ENCODE assay signal across 1 mouse cellular context in genomic region chr19:10486264-10486738, GRCm38 (mm10).
TF ChIP-seq lines count a peak whose summit lies in the region.

No protein-coding gene starts in this region.

TF ChIP-seq in CH12.LX, 34 proteins besides CTCF, POLR2A, EP300 and RAD21:
- TF ChIP-seq KAT2A (IDR thresholded peaks at IDR 0.05; ENCODE audit: insufficient replicate concordance, low read length) (no peak), ZC3H11A (IDR thresholded peaks at IDR 0.05; ENCODE audit: low read depth, low read length) (peak; percentile 73), PAX5 (IDR thresholded peaks at IDR 0.05; ENCODE audit: low read length) (no peak), SMC3 (IDR thresholded peaks at IDR 0.05; ENCODE audit: low read depth, low read length) (peak; percentile 94)
